Mouse (Mus musculus) layer of hippocampus, adult 9-11 months (tissue): Measurements from ENCODE around the gene Agbl4.

ENCODE experiments used
- DNase-seq: peaks from one replicate; pipeline ENCODE4 v3.0.0; 2022

Gene Agbl4

GRCm38 (mm10) chr4:111403243-111403642 lies 1005.8 kb downstream of the Agbl4 start:
- no peak for DNase-seq

DNA sequence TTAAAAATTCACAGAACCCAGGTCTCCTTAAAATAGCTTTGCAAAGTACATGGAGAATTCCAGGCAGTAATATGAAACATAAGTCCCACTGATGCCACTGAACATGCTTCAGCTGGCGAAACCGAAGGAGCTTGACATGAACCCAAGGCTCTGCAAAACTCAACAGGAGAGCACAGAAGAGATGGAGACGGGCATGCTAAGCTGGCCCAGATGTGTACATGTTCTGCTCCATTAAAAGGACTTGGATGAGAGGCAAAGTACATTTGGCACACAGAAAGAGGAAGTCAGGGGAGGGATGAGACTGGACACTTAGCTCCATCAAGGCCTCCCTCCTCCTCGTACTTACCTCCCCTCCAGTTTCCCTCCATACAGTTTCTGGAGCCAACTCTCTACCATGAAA lies 1013.3 kb downstream of the Agbl4 start:
- no peak for DNase-seq

DNA sequence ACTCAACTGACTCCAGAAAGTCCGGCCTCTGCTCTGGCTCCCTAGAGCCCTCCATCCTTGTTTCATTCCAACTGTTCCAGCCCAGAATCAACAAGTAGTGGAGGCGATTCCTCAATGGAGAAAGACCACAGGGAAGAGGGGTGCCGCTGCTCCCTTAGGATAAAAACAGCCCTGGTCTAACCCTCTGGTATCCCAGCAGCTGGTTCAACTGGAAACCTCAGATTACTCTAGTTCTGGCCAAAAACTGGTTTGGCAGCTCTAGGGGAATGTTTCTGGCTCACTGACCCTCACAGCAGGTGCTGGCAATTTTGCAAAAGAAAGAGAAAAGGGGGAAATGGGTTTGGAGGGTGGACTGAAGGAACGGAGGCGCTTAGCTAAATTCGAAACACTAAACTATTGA lies 1016.9 kb downstream of the Agbl4 start:
- DNase-seq: no peak

- peak; percentile 56 for DNase-seq
Observed at GRCm38 (mm10) chr4:111414818-111415488, 1017.5 kb downstream of the Agbl4 start, which contains the start of gene Bend5. Bend5 (plus strand) TSS chr4:111415006.

- DNase-seq: no peak
Observed at GRCm38 (mm10) chr4:111416126-111416525, 1018.7 kb downstream of the Agbl4 start.

- DNase-seq: no peak
Observed at GRCm38 (mm10) chr4:111416551-111416950, 1019.1 kb downstream of the Agbl4 start.

- DNase-seq: no peak
Observed at GRCm38 (mm10) chr4:111417716-111418115, 1020.3 kb downstream of the Agbl4 start.

DNA sequence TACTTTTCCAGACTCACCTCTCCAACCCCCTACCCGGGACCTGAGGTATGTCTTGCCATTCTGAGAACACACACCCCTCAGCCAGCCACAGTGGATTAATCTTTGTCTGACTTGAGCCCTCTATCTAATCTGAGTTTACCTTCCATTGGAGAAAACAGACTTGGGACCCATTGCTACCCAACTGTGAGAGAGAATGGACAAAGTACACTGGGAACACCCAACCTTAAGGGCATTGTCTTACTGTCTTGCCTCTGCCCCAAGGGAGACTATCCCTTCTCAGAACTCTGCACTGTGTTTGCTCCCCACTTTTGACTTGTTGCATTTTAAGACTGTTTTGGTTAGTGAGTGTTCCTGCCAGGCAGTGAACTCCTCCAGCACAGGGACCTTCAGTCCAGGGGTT lies 1022.0 kb downstream of the Agbl4 start:
- no peak for DNase-seq

- no peak for DNase-seq
Observed at GRCm38 (mm10) chr4:111420031-111420430, 1022.6 kb downstream of the Agbl4 start.

GRCm38 (mm10) chr4:111420955-111421354 lies 1023.5 kb downstream of the Agbl4 start:
- no peak for DNase-seq

- DNase-seq: no peak
Observed at GRCm38 (mm10) chr4:111421785-111422184, 1024.3 kb downstream of the Agbl4 start.

DNA sequence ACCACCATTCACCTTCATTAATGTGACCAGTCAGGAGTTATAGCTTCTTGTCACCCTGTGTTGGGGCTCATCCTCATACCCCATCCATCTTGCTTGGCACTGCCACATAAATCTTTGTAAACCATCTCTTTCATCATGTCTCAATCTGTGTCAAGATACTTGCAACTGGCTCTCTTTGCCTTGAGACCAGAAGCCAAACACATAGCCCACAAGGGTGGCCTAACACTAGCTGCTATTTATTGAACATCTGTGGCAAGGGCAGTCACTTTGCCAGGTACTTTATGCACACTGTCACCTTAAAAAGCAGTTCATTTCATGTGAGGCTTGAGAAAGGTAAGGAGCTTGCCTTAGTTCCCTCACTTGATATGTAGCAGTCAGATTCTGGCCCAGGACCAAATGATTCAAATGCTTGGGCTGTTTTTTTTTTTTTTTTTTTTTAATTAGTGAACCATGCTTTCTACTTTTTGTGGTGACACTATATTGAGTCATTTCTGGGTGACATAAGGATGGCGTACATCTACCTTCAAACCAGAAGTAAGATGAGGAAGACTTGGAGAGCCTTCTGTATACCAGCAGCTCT lies 1027.0 kb downstream of the Agbl4 start:
- DNase-seq: no peak

GRCm38 (mm10) chr4:111425170-111425569 lies 1027.7 kb downstream of the Agbl4 start:
- no peak for DNase-seq

DNA sequence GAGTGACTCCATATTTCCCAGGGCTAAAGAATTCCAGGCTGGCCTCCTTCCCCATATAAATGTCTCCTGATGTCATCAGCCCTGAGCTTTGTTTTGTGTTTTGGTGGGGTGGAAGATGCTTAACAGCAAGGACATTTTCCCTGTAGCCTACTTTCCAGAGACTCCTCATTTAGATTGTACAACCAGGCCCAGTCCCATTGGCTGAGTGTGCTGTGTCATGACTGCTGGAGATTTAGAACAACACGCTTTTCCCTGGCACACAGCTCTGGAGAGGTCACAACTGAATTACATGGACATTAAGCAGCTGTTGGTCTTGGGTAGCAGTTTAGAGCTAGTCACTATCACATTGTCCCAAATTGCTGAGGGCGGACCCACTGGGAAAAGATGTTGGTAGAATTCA lies 1033.7 kb downstream of the Agbl4 start:
- no peak for DNase-seq

DNA sequence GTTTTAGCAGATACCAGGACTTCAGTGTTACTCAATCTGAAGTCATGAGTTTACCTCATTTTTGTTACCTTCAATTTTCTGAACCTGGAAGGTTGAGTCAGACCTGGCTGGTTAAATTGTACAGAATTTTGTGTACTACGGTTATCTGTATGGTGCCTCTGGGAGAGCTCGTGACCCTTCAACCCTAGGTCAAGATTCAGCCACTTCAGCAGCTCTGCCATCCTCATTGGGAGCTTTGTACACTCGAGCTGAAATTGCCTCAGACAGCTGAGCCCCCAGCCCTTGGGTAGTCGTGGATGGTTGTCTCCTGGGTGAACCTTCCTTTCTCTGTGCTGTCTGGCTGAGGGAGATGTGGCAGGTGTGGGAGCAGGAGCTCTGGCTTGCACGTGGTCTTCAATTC lies 1034.6 kb downstream of the Agbl4 start:
- DNase-seq: no peak

DNA sequence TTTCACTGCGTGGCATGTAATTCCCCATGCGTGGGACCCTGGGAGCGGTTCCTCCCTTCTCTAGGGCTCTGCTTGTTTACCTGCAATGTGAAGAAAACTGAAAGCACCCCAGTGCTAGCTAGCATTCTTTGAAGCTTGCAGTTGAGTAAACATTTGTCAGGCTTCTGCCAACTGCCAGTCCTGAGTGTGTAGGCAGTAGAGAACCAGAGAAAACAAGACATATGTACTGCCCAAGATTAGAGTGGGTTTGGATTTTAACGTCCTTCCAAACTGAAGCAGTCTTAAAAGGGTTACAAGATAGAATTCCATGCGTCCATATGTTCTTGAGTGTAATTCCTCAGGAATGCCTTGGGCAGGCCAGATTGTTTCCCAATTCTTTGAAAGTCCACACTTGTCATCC lies 1035.0 kb downstream of the Agbl4 start:
- no peak for DNase-seq

GRCm38 (mm10) chr4:111441709-111442108 lies 1044.2 kb downstream of the Agbl4 start:
- no peak for DNase-seq

DNA sequence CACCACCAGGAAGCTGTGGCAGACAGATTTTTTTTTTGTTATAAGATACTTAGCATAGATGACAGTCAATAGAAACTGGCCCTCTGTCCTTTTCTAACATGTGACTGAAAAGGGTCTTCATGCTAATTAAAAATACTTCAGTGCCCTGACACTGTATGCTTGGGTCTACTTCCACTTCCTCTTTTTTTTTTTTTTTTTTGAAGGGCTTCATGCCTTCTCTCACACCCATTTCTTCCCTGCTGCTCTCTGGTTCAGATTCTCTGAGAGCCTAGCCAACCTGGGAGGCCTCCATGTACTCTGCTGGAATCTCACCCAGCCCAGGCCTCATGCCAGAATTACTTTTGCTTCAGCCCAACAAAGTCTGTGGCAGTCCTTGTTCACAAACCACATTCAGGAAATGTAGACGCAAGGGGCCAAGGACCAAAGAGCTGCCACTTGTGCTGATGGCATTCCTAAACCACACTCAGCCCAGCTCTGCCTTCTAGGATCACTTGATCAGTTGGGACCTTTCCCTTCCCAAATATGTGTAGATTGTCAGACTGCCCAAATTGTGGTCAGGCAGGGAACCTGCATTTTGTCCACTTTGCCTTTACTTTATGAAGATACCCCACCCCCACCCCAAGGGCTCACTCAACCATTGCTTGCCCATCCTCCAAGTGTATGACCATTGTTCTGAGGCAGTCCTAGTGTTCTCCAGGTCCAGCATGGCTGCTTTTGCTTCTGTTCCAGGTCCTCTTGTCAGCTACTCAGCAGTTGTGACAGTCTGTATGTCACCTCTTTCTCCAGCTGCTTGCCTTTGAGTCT lies 1045.2 kb downstream of the Agbl4 start:
- peak; percentile 26 for DNase-seq

DNA sequence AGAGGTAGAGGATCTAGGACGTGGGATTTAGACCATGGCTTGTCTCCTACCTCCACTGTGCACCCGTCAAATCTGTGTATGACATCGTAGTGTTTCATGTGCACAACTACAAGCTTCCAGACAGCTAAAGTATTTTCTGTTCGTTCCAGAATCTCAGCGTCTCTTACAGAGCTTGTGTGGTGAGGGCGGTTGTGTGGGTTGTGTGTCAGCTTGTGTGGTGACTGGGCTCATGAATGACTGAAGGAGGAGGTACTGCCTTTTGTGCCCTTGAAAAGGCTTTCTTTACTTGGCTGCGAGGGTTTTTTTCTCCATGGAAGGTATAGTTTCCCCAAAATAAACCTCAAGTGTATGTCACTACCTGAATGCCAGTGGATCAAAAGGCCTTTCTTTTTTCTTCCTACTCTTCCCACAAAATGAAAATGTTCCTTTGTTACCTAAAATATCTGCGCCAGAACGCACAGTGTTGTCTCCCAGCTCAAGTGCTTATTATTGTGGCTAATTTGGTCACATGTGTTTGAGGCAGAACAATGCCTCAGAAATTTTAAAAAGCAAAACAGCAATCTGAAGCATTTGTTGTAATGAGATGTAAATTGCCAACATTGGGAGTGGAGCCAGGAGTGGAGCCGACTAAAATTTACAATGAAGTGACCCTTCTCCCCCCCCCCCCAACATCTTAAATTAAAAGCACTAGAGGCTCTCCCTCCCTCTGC lies 1046.6 kb downstream of the Agbl4 start:
- DNase-seq: no peak

GRCm38 (mm10) chr4:111444616-111445160 lies 1047.2 kb downstream of the Agbl4 start:
- no peak for DNase-seq

DNA sequence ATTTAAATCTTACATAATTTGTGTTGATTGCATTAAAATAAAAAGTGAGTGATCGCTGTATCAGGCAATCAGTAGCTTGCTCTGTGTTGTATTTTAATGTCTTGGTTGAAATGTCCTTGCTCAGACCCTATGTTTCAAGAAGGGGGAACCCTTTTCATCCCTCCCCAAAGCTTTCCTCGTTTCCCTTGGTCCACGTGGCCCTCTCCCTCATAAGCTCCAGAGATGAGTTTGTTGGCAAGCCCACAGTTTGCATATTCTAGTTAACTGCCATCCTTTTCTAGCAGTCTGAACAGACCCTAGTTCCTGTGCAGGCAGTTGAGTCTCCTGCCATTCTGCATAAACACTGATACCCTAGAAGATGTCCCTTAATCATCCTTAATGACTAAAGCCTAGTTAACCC lies 1050.5 kb downstream of the Agbl4 start:
- no peak for DNase-seq

DNA sequence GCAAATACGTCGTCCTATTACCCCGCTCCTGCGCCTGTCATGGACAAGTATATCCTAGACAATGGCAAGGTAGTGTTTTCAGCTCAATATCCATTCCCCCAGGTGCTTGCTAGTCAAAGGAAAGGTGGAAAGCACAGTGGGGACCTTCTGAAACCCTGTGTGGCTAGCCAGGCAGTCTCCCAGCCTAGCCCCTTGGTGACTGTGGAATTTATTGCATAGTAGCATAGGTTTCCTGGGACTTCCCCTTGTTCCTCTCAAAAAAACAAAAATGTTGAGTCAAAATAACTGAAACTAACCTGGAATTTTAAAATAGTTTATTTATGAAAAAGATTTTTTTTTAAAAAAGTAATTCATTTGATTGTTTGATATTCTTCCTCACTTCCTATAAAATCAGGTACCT lies 1051.1 kb downstream of the Agbl4 start:
- no peak for DNase-seq
